Mouse (Mus musculus) subcutaneous adipose tissue, adult 2 months (tissue): Measurements from ENCODE around the gene Vps33b. TPM values are rescaled to one million over a fixed set of nuclear protein-coding genes. Genes with fewer than 3 reads are reported as not detected.

ENCODE experiments used
- polyA plus RNA-seq: library from polyadenylated mRNA; depleted of rRNA; stranded (reverse); fragments of >200 nt; gene quantifications from 2 replicates; pipeline ENCODE4 v1.2.3, GENCODE M21; 2012; ENCODE audit warnings: low replicate concordance; rRNA removed

Gene Vps33b
- polyA plus RNA-seq, result 9.4 and 13.4 TPM in 2 replicates

DNA sequence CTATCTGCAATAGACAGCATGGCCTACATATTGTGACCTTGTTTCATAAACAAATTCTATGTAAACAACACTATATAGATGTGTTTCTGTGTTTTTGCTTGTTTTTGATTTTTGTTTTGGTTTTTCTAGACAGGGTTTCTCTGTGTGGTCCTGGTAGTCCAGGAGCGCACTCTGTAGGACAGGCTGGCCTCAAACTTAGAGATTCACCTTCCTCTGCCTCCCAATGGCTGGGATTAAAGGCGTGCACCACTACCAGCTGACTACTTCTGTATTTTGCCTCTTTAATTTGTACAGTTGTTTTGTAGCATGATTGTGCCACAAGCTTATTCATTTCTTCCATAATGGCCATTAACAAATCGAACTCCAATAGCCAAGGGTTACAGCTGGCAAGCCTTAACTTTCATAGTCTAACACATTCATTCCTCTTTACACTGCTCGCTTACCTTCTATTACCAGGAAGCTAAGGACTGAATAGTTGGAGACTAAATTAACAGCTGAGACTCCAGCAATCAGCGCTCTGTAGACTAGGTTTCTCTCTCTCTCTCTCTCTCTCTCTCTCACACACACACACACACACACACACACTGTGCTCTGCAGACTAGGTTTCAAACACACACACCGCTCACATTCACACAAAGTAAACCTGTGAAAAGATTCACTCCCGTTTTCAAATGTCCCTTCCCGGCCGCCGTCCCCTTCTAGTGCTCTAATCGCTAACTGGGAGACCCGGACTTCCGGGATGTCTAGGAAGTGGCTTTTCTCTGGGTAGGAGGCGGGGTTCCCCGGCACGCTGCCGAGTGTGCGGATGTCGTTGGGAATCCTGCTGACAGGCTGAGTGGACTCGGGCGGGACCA is at the start of gene Vps33b:
Gene Vps33b, plus strand, starts transcription at position 753 of the 854 bp plus-strand sequence.

DNA sequence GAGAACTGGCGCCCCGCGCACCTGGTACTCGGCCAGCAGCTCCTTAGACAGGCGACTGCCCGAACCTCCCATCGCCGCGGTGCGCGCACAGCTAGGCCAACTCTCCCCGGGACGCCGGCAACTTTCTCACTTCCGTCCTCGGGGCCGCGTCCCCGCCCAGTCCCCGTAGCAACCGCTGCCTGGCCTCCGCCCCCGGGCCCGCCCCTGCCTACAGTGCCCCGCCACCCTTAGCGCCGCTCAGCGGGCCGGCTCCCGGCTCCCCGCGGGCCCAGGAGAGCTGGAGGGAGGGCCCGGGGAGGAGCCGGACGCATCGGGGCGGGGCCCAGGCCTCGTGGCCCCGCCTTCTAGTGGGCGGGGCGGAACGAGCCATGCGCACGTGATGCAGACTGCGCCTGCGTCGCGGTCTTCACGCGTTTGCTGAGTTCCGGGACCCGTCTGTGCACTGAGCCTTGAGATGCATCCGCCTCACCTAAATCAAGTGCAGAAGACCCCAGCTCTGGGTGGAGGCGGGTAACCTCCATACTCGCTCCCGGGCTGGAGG is 36.9 kb upstream of the Vps33b start, which contains the start of the genes Cib1 and Gdpgp1:
Gene Cib1, minus strand, starts transcription at position 325 of the 541 bp plus-strand sequence.
Gene Gdpgp1, plus strand, starts transcription at position 377 of the 541 bp plus-strand sequence.

DNA sequence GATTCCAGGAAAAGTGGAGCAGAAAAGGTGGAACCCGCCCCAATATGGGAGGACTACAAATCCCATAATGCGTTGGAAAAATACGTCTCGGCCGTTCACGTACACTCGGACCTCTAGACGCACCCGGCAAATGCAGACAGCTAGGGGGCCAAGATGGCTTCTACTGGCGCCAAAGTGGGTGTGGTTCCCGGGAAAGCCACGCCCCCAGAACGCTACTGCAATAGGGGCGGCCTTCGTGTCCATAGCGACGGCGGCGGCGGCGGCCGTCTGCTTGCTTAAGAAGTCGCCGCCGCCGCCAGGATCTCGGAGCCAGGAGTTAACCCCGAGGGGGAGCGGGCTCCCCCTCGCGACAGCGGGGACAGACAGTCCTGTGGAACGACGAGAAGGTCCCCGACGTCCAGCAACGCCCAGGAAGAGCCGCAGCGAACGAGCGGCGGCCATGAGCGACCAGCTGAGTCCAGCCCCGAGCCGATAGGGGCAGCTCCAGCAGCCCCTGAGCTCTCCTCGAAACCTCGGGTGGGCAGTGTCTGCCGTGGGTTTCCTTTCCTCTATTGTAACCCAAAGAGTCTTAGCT is 23.2 kb upstream of the Vps33b start, which contains the start of gene Ttll13:
Gene Ttll13, plus strand, starts transcription at position 229 of the 574 bp plus-strand sequence.

DNA sequence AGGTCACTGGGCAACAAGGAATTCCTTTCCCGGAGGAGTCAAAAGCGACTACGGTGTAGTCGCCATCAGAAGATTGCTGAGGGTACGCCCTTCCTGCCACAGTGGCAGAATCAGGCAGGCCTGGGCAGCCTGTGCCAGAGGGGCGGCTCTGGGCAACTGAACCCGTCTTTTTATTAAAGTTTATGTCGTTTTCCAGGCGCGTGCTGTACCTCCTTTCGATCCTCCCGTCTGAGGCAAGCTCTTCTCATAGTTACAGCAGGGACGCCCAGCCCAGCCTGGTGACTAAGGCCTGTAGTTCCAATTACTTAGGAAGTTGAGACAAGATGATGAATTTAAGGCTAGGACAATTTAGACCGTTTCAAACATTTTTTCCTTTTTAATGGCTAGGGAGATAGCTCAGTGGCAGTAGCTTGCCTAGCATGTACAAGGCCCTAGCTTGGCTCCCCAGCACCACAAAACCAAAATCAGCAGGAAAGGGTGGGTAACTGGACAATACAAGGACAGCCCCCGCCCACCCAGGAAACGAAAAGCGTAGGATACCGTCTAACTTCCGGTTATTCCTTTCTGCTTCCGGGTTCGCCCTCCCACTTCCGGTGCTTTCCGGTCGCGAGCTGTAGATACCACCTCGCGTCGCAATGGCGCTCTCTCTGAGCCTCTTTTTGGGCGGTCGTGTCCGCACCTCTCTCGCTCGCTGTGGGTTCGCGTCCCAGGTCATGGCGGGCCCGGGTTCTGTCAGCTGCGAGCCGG is 8.7 kb upstream of the Vps33b start, which contains the start of gene Ngrn:
Gene Ngrn, plus strand, starts transcription at position 591 of the 747 bp plus-strand sequence.

DNA sequence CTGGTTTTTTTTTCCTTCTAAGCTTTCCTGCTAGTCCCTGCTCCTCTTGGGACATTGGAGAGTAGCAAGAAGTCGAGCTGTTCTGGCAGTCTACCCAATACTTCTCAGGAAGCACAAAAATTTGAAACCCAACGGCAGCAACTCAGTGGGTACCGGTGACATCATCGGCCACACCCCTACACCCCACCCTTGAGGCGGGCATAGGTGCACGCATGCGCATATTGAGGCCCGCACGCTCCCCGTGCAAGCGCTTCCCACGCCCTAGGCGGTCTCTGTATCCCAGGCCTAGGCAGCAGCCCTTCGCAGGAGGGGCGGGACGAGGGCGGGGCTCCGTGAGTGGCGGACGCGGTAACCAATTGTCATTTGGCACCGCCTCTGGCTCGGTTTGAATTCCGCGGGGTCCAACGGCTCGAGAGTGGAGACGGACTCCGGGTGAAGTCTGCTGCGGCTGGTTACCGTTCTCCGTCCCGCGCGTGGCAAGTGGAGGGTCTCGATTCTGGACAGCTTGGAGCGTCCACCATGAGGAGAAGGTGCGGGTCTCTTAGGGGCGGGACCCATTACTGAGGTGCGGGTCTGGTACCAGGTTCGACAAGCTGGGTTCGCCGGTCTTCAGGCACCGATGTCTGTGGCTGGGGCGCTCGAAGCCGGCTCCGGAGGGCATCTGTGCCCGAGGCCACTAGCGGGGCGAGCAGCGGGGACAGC is 24.8 kb downstream of the Vps33b start, which contains the start of gene Prc1:
Gene Prc1, plus strand, starts transcription at position 389 of the 702 bp plus-strand sequence.

DNA sequence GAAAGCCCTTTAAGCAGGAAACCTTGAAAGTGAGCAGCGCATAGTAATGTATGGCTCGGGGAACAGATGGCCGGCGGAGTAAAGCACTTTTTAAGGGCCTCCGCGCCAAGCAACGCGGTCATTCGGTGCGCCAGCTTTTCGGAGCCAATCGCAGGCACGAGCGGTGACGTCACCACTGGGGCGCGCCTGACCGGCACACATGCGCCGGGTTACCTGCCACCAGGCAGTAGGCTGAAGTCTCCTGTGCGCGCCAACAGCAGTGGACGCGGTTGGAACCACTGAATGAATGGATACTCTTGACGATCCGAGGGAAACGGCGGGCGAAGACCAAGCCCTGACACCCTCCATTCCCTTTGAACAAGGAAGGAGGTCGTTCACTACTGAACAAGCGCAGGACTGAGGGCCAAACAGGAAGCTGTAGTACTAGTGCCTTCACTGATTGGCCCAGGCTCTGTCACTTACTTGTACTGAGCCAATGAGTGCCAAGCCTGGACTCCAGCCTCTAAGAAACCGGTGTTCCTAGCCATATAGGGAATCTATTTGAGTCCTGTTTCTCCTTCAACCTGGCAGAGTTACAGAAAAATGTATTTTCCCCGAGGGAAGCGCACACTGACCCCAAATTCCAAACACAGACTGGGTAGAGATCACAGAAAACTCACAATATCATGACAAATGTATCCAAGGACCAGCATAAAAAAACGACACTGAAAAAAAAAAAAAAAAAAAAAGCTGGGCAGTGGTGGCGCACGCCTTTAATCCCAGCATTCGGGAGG is 54.8 kb downstream of the Vps33b start, which contains the start of gene Rccd1:
Gene Rccd1, minus strand, starts transcription at position 412 of the 773 bp plus-strand sequence.

DNA sequence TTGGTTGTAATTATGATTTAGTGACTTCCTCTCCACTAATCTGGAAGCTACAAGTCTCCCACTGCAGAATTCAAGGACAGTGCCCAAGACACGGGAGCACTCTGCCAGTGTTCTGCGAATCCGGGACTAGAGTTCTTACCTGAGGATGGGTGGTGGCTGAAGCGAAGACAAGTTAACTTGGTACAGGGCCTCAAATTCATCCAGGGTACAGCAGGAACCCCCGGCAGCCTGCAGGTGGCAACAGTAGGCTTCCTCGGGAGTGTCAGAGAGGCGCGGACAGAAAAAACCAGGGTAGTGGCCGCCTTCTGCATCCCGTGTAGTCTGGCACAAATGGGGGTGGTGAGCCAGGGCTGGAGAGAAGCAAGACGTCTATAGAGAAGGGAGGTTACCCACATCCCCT is 71.3 kb downstream of the Vps33b start, which contains the start of gene Unc45a:
Gene Unc45a, minus strand, starts transcription at position 213 of the 400 bp plus-strand sequence.

Other genes with a start within 250 kb of the Vps33b start
- gene Zfp710, start 244.8 kb upstream of the Vps33b start, polyA plus RNA-seq, result 21.2 and 37.4 TPM in 2 replicates
- gene Idh2, start 154.3 kb upstream of the Vps33b start, polyA plus RNA-seq, result 206 and 233 TPM in 2 replicates
- 15.8 and 27.0 TPM in 2 replicates for gene Sema4b, start 82.8 kb upstream of the Vps33b start, polyA plus RNA-seq
- 97.9 and 136 TPM in 2 replicates for gene Cib1, start 36.8 kb upstream of the Vps33b start, polyA plus RNA-seq
- 1.7 and 2.6 TPM in 2 replicates for gene Gdpgp1, start 36.8 kb upstream of the Vps33b start, polyA plus RNA-seq
- gene Ttll13, start 23.3 kb upstream of the Vps33b start, polyA plus RNA-seq, result 0.46 and 1.3 TPM in 2 replicates
- gene Ngrn, start 8.4 kb upstream of the Vps33b start, polyA plus RNA-seq, result 19.7 and 21.7 TPM in 2 replicates
- 2.5 and 22.8 TPM in 2 replicates for gene Prc1, start 24.8 kb downstream of the Vps33b start, polyA plus RNA-seq
- 16.6 and 23.4 TPM in 2 replicates for gene Rccd1, start 54.8 kb downstream of the Vps33b start, polyA plus RNA-seq
- 53.3 and 103 TPM in 2 replicates for gene Unc45a, start 71.4 kb downstream of the Vps33b start, polyA plus RNA-seq
- 47.8 and 55.0 TPM in 2 replicates for gene Hddc3, start 73.5 kb downstream of the Vps33b start, polyA plus RNA-seq
- 126 and 160 TPM in 2 replicates for gene Man2a2, start 101.7 kb downstream of the Vps33b start, polyA plus RNA-seq
- gene Fes, start 118.3 kb downstream of the Vps33b start, polyA plus RNA-seq, result 38.4 and 46.2 TPM in 2 replicates
- 79.3 and 93.7 TPM in 2 replicates for gene Furin, start 135.8 kb downstream of the Vps33b start, polyA plus RNA-seq